Mouse (Mus musculus): ENCODE measurements at regions not wholly inside any gene's neighbourhood (a gene's known extent, or its start where the extent isn't known, plus 50 kb on each side); places are given as distances from the start of the nearest gene placed in this dataset.

GRCm38 (mm10) chr7:64005765-64006164 is 67.0 kb upstream of the Klf13 start:
- TF ChIP-seq POLR2A (IDR thresholded peaks at IDR 0.05; ENCODE audit: insufficient read depth, low read depth, low read length) = no peak
- no peak for TF ChIP-seq CTCF (IDR thresholded peaks at IDR 0.05; ENCODE audit: insufficient read depth, low read depth, low read length)

All from olfactory bulb, adult 2 months (tissue).